Mouse (Mus musculus) embryonic facial prominence, embryonic 11.5 days (tissue): Measurements from ENCODE around the gene Hspa5. TPM values are rescaled to one million over a fixed set of nuclear protein-coding genes. Genes with fewer than 3 reads are reported as not detected.

Source experiments
- ATAC-seq: fragments of 200-750 bp; cut with Nextera tagmentation; replicated peaks from 2 replicates; pipeline ENCODE4 v1.8.0; 2017; ENCODE audit warnings: low read depth; ENCODE audit not compliant: insufficient number of reproducible peaks, low FRiP score, low TSS enrichment
- DNase-seq: peaks from one replicate; pipeline ENCODE4 v3.0.0-alpha.2; 2015; ENCODE audit warnings: low spot score
- H3K27ac ChIP-seq: fragments of 300-500 bp; sonication (generic); replicated peaks from 2 replicates; pipeline ENCODE4 v1.5.1; 2014; ENCODE audit warnings: mild to moderate bottlenecking, low read depth, low read length, control low read depth
- H3K27me3 ChIP-seq: fragments of 300-500 bp; sonication (generic); 2 replicates; pipeline ENCODE4 v1.6.1; 2014; ENCODE audit warnings: mild to moderate bottlenecking, low read length, moderate library complexity, mixed read lengths; ENCODE audit not compliant: control insufficient read depth, insufficient read depth
- H3K36me3 ChIP-seq: fragments of 300-500 bp; sonication (generic); replicated peaks from 2 replicates; pipeline ENCODE4 v1.6.1; 2014; ENCODE audit warnings: low read depth, mild to moderate bottlenecking, low read length, moderate library complexity, mixed read lengths; ENCODE audit not compliant: control insufficient read depth, insufficient read depth
- H3K4me1 ChIP-seq: fragments of 300-500 bp; sonication (generic); 2 replicates; pipeline ENCODE4 v1.6.1; 2014; ENCODE audit warnings: low read length, mixed read lengths; ENCODE audit not compliant: control insufficient read depth, insufficient read depth
- H3K4me2 ChIP-seq: fragments of 300-500 bp; sonication (generic); 2 replicates; pipeline ENCODE4 v1.6.1; 2014; ENCODE audit warnings: low read depth, mild to moderate bottlenecking, control low read depth, low read length, moderate library complexity
- H3K4me3 ChIP-seq: fragments of 300-500 bp; sonication (generic); 2 replicates; pipeline ENCODE4 v1.5.1; 2014; ENCODE audit warnings: low read depth, low read length, control low read depth
- H3K9ac ChIP-seq: fragments of 300-500 bp; sonication (generic); replicated peaks from 2 replicates; pipeline ENCODE4 v1.6.1; 2014; ENCODE audit warnings: mild to moderate bottlenecking, control low read depth, low read length
- H3K9me3 ChIP-seq: fragments of 300-500 bp; sonication (generic); replicated peaks from 2 replicates; pipeline ENCODE4 v1.6.1; 2016; ENCODE audit warnings: mild to moderate bottlenecking, low read length, inconsistent platforms, mixed read lengths; ENCODE audit not compliant: control insufficient read depth
- WGBS: fragments of 180-500 bp; shearing (Covaris S2); extraction: QIAGEN DNeasy Blood & Tissue Kit; methylation state at CpG from one replicate; pipeline ENCODE4 v1.1.7; 2014; 5-methylcytosine and 5-hydroxymethylcytosine counted together
- polyA plus RNA-seq: library from polyadenylated mRNA; unstranded; fragments of >200 nt; fragmentation: Nextera tagmentation; extraction: Ambion mirVana; gene quantifications from 2 replicates; pipeline ENCODE4 v1.2.1, GENCODE M21; 2014

Gene Hspa5
- 1,023 and 1,118 TPM in 2 replicates for polyA plus RNA-seq

GRCm38 (mm10) chr2:34771368-34772226, at the start of gene Hspa5:
TSS of gene Hspa5 (plus strand) at chr2:34771970.
- 0 out of 2 replicates have a peak, but pooled peaks cover 2% of the 10 kb centered on the region for H3K9me3 ChIP-seq
- H3K36me3 ChIP-seq, result peaks cover 16% of the 10 kb centered on the region
- no peaks in the 10 kb centered on the region for H3K27me3 ChIP-seq
- 0 out of 2 replicates have a peak, but pooled peaks cover 2% of the 10 kb centered on the region for H3K4me1 ChIP-seq
- H3K4me3 ChIP-seq, result peak within 1 kb of the TSS; percentile 91
- H3K27ac ChIP-seq, result peak within 1 kb of the TSS; percentile 86
- DNase-seq (peak; percentile 100), ATAC-seq (peak; percentile 98)
- peak within 1 kb of the TSS; percentile 95 for H3K9ac ChIP-seq
- WGBS, result under 1% methylated on average over 60 of the region's 60 CpGs
- peak within 1 kb of the TSS; percentile 58 for H3K4me2 ChIP-seq

- Histone ChIP-seq H3K36me3 (no peaks in the 10 kb centered on the region; the same call in 1 of the 2 replicates), H3K27ac (no peak overlapping the region), H3K9me3 (no peaks in the 10 kb centered on the region), H3K4me1 (no peaks in the 10 kb centered on the region), H3K9ac (no peak overlapping the region), H3K4me3 (no peak overlapping the region), H3K4me2 (no peak overlapping the region), H3K27me3 (no peaks in the 10 kb centered on the region)
- DNase-seq (no peak), ATAC-seq (no peak)
- 97% methylated on average over 5 of the region's 5 CpGs for WGBS
Measured at GRCm38 (mm10) chr2:34725269-34725668, 46.5 kb upstream of the Hspa5 start.

- 93% methylated on average over 8 of the region's 8 CpGs for WGBS
- no peaks in the 10 kb centered on the region; the same call in 1 of the 2 replicates for H3K36me3 ChIP-seq
- H3K4me3 ChIP-seq, result no peak overlapping the region
- H3K4me2 ChIP-seq, result no peak overlapping the region
- no peaks in the 10 kb centered on the region for H3K9me3 ChIP-seq
- ATAC-seq, result no peak
- no peak overlapping the region for H3K9ac ChIP-seq
- H3K27ac ChIP-seq, result no peak overlapping the region
- no peaks in the 10 kb centered on the region for H3K27me3 ChIP-seq
- DNase-seq, result no peak
- no peaks in the 10 kb centered on the region for H3K4me1 ChIP-seq
Measured at GRCm38 (mm10) chr2:34727045-34727728, 44.6 kb upstream of the Hspa5 start.

GRCm38 (mm10) chr2:34736626-34737025, 35.1 kb upstream of the Hspa5 start:
- DNase-seq (no peak), ATAC-seq (no peak)
- H3K27ac ChIP-seq, result no peak overlapping the region
- H3K9me3 ChIP-seq, result no peaks in the 10 kb centered on the region
- no peak overlapping the region for H3K9ac ChIP-seq
- H3K4me3 ChIP-seq, result no peak overlapping the region
- no peaks in the 10 kb centered on the region for H3K27me3 ChIP-seq
- 82% methylated on average over 1 of the region's 1 CpGs for WGBS
- no peak overlapping the region for H3K4me2 ChIP-seq
- no peaks in the 10 kb centered on the region for H3K36me3 ChIP-seq
- no peaks in the 10 kb centered on the region for H3K4me1 ChIP-seq

GRCm38 (mm10) chr2:34737911-34738310, 33.9 kb upstream of the Hspa5 start:
- no peak overlapping the region for H3K4me2 ChIP-seq
- DNase-seq (no peak), ATAC-seq (no peak)
- no peak overlapping the region for H3K9ac ChIP-seq
- H3K36me3 ChIP-seq, result no peaks in the 10 kb centered on the region
- no peaks in the 10 kb centered on the region for H3K9me3 ChIP-seq
- H3K4me3 ChIP-seq, result no peak overlapping the region
- H3K27ac ChIP-seq, result no peak overlapping the region
- H3K4me1 ChIP-seq, result no peaks in the 10 kb centered on the region
- no peaks in the 10 kb centered on the region for H3K27me3 ChIP-seq
- 41% methylated on average over 1 of the region's 1 CpGs for WGBS

- WGBS, result 72% methylated on average over 1 of the region's 1 CpGs
- Histone ChIP-seq H3K4me3 (no peak overlapping the region), H3K9ac (no peak overlapping the region), H3K4me1 (no peaks in the 10 kb centered on the region), H3K27me3 (no peaks in the 10 kb centered on the region), H3K4me2 (no peak overlapping the region), H3K27ac (no peak overlapping the region), H3K9me3 (no peaks in the 10 kb centered on the region), H3K36me3 (no peaks in the 10 kb centered on the region)
- ATAC-seq (no peak), DNase-seq (no peak)
Measured at GRCm38 (mm10) chr2:34739684-34740391, 31.9 kb upstream of the Hspa5 start.

GRCm38 (mm10) chr2:34741390-34742159, 30.2 kb upstream of the Hspa5 start:
- no peaks in the 10 kb centered on the region for H3K4me1 ChIP-seq
- H3K27me3 ChIP-seq, result no peaks in the 10 kb centered on the region
- WGBS, result 87% methylated on average over 12 of the region's 12 CpGs
- no peak overlapping the region for H3K4me2 ChIP-seq
- ATAC-seq (no peak), DNase-seq (no peak)
- H3K36me3 ChIP-seq, result no peaks in the 10 kb centered on the region
- H3K9ac ChIP-seq, result no peak overlapping the region
- no peak overlapping the region for H3K27ac ChIP-seq
- H3K9me3 ChIP-seq, result no peaks in the 10 kb centered on the region
- H3K4me3 ChIP-seq, result no peak overlapping the region
